Mouse (Mus musculus) G1E (cell line): ENCODE measurements around the gene Birc6.

Source experiments
- CTCF ChIP-seq: IDR thresholded peaks from 2 replicates; pipeline ENCODE4 v1.5.1; 2012; ENCODE audit warnings: low read depth, low read length, inconsistent platforms, mixed read lengths
- GATA1 ChIP-seq: IDR thresholded peaks from 2 replicates; pipeline ENCODE4 v1.6.1; 2012; ENCODE audit warnings: borderline replicate concordance, low read length, inconsistent platforms, mixed read lengths
- GATA2 ChIP-seq: IDR thresholded peaks from 2 replicates; pipeline ENCODE4 v1.6.1; 2012; ENCODE audit warnings: low read depth, low read length, inconsistent platforms, borderline replicate concordance
- TAL1 ChIP-seq: conservative IDR thresholded peaks from 2 replicates; pipeline ENCODE4 v1.6.1; 2012; ENCODE audit warnings: low read depth, low read length, inconsistent platforms, mixed read lengths

DNA sequence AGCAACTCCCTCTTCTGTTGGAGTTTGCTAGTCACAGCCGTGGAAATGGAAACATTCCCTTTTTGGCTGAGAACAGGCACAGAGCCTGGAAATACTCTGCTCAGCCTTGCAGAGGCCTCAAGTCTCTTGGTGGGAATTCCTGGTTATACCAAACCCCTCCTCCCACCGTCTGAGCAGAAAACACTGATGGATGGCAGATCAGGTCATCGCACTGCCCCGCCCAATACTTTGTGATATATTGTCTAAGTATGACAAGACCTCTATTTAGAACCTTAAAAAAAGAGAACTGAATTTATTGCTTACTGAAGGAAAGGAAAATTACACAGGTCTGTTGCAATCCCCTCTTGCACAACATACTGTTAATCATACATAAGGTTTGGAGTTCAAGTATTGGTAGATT lies 182.6 kb downstream of the Birc6 start:
- TF ChIP-seq TAL1 (no peak), CTCF (no peak), GATA1 (no peak), GATA2 (no peak)
